Mouse (Mus musculus) heart, embryonic 13.5 days (tissue): ENCODE measurements around the gene A730071L15Rik. TPM values are rescaled to one million over a fixed set of nuclear protein-coding genes. Genes with fewer than 3 reads are reported as not detected.

Source experiments
- ATAC-seq: fragments of 200-750 bp; cut with Nextera tagmentation; 2 replicates; pipeline ENCODE4 v1.8.0; 2017; ENCODE audit warnings: moderate TSS enrichment; ENCODE audit not compliant: insufficient number of reproducible peaks, low FRiP score, low TSS enrichment; ENCODE audit errors: extremely low read depth
- H3K27ac ChIP-seq: fragments of 300-500 bp; sonication (generic); replicated peaks from 2 replicates; pipeline ENCODE4 v1.5.1; 2015; ENCODE audit warnings: moderate library complexity, mild to moderate bottlenecking, inconsistent platforms
- H3K27me3 ChIP-seq: fragments of 300-500 bp; sonication (generic); replicated peaks from 2 replicates; pipeline ENCODE4 v1.6.1; 2015; ENCODE audit warnings: mild to moderate bottlenecking, inconsistent platforms
- H3K36me3 ChIP-seq: fragments of 300-500 bp; sonication (generic); 2 replicates; pipeline ENCODE4 v1.6.1; 2015; ENCODE audit warnings: mild to moderate bottlenecking, inconsistent platforms
- H3K4me1 ChIP-seq: fragments of 300-500 bp; sonication (generic); 2 replicates; pipeline ENCODE4 v1.6.1; 2015; ENCODE audit warnings: inconsistent platforms
- H3K4me2 ChIP-seq: fragments of 300-500 bp; sonication (generic); 2 replicates; pipeline ENCODE4 v1.6.1; 2015; ENCODE audit warnings: inconsistent platforms, mild to moderate bottlenecking, moderate library complexity
- H3K4me3 ChIP-seq: fragments of 300-500 bp; sonication (generic); 2 replicates; pipeline ENCODE4 v1.5.1; 2015; ENCODE audit warnings: moderate library complexity, mild to moderate bottlenecking, inconsistent platforms
- H3K9ac ChIP-seq: fragments of 300-500 bp; sonication (generic); 2 replicates; pipeline ENCODE4 v1.6.1; 2015; ENCODE audit warnings: inconsistent platforms, mild to moderate bottlenecking, moderate library complexity
- H3K9me3 ChIP-seq: fragments of 300-500 bp; sonication (generic); 2 replicates; pipeline ENCODE4 v1.6.1; 2016; ENCODE audit warnings: inconsistent platforms
- WGBS: fragments of 180-500 bp; shearing (Covaris S2); methylation state at CpG from one replicate; pipeline ENCODE4 v1.1.7; 2015; ENCODE audit warnings: mixed read lengths; 5-methylcytosine and 5-hydroxymethylcytosine counted together
- polyA plus RNA-seq: library from polyadenylated mRNA; unstranded; fragments of >200 nt; fragmentation: Nextera tagmentation; extraction: Ambion mirVana; gene quantifications from 2 replicates; pipeline ENCODE4 v1.2.1, GENCODE M21; 2015

The A730071L15Rik gene
- polyA plus RNA-seq, 1 experiment from 2014 or later: 0.32 TPM

GRCm38 (mm10) chr11:6164781-6165180, 35.0 kb upstream of the A730071L15Rik start:
- ATAC-seq: no peak
- Histone ChIP-seq H3K36me3 (no peaks in the 10 kb centered on the region), H3K27ac (no peak overlapping the region), H3K4me2 (no peak overlapping the region), H3K4me3 (no peak overlapping the region), H3K9ac (no peak overlapping the region), H3K9me3 (no peaks in the 10 kb centered on the region), H3K27me3 (no peaks in the 10 kb centered on the region), H3K4me1 (peaks cover 43% of the 10 kb centered on the region)
- 93% methylated on average over 7 of the region's 7 CpGs for whole genome bisulfite sequencing

DNA sequence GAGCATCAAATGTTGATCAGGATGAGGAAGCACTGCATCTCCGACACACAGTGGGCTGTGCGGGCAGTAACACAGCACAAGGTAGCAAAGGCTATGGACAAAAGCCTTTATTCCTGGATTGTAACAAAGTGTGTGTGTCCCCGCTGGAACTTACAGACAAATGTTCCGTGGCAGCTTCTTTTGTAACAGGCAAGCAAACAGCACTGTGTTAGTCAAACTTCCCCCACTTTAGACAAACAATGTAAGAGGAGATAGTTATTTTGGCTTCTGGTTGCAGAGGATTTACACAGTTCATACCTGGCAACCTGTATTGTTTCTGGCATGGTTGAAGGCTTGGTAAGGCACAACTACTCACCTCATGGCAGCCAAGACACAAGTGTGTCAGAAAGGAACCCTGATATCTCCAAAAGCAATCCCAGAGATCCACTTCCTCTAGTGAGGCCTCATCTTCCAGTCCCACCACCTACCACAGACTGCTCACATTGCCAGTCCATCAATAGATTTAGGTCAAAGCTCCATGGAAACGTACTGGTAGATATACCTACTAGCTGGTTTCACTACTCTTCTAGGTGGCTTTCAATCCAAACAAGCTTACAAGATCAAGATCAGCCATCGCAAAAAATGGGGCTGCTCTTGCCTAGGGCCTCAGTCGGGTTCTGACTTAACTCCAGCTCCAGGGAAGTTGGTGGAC, 34.3 kb upstream of the A730071L15Rik start:
- WGBS: 86% methylated on average over 7 of the region's 7 CpGs
- Histone ChIP-seq H3K4me3 (no peak overlapping the region), H3K27ac (no peak overlapping the region), H3K36me3 (no peaks in the 10 kb centered on the region), H3K4me1 (peaks cover 36% of the 10 kb centered on the region), H3K4me2 (no peak overlapping the region), H3K9ac (no peak overlapping the region), H3K27me3 (no peaks in the 10 kb centered on the region), H3K9me3 (no peaks in the 10 kb centered on the region)
- ATAC-seq: no peak

DNA sequence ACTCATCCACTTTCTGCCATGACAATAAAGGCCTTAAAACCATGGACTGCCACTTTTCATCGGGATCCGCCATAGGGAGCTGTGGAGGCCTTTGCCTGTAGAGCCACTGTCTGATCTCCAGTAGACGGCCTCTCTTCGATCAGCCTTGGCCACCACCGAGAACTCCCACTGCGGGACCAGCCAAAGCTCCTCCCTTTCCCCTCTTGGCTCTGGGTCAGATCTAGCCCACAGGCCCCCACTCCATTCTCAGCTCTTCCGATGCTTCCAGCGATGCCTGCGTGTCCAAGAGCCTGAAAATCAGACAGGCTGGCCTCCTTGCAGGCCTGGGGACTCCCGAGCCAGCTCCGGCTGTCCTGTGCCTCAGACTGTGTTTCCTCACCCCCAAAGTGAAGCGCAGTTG, 33.5 kb upstream of the A730071L15Rik start:
- 85% methylated on average over 12 of the region's 12 CpGs for WGBS
- Histone ChIP-seq H3K36me3 (no peaks in the 10 kb centered on the region), H3K9me3 (no peaks in the 10 kb centered on the region)

GRCm38 (mm10) chr11:6169041-6169663, 30.7 kb upstream of the A730071L15Rik start:
- no peak overlapping the region for H3K4me2 ChIP-seq
- 75% methylated on average over 2 of the region's 2 CpGs for WGBS
- no peak overlapping the region for H3K27ac ChIP-seq
- H3K4me1 ChIP-seq: peaks cover 20% of the 10 kb centered on the region
- H3K9ac ChIP-seq: no peak overlapping the region
- no peaks in the 10 kb centered on the region for H3K9me3 ChIP-seq
- H3K27me3 ChIP-seq: no peaks in the 10 kb centered on the region
- H3K4me3 ChIP-seq: no peak overlapping the region
- H3K36me3 ChIP-seq: no peaks in the 10 kb centered on the region
- ATAC-seq: no peak

More for the DNA sequence above, 33.5 kb upstream of the A730071L15Rik start:
- Histone ChIP-seq H3K4me3 (no peak overlapping the region), H3K27ac (no peak overlapping the region), H3K4me2 (no peak overlapping the region), H3K27me3 (no peaks in the 10 kb centered on the region), H3K9ac (no peak overlapping the region), H3K4me1 (peaks cover 30% of the 10 kb centered on the region)
- ATAC-seq: no peak

GRCm38 (mm10) chr11:6174719-6175118, 25.1 kb upstream of the A730071L15Rik start:
- WGBS: 17% methylated on average over 7 of the region's 7 CpGs
- peak overlapping the region; percentile 60 for H3K4me2 ChIP-seq
- peak overlapping the region; percentile 83 for H3K27ac ChIP-seq
- H3K4me3 ChIP-seq: 0 out of 2 replicates have a peak overlapping the region, but pooled peaks have one; percentile 14
- H3K27me3 ChIP-seq: no peaks in the 10 kb centered on the region
- no peaks in the 10 kb centered on the region for H3K36me3 ChIP-seq
- peaks cover 43% of the 10 kb centered on the region for H3K4me1 ChIP-seq
- ATAC-seq: no peak
- H3K9ac ChIP-seq: no peak overlapping the region; the same call in 1 of the 2 replicates
- no peaks in the 10 kb centered on the region for H3K9me3 ChIP-seq

- 28% methylated on average over 1 of the region's 1 CpGs for WGBS
- H3K36me3 ChIP-seq: no peaks in the 10 kb centered on the region
- peak overlapping the region; percentile 83 for H3K27ac ChIP-seq
- H3K27me3 ChIP-seq: no peaks in the 10 kb centered on the region
- peaks cover 50% of the 10 kb centered on the region for H3K4me1 ChIP-seq
- no peaks in the 10 kb centered on the region for H3K9me3 ChIP-seq
- no peak for ATAC-seq
- no peak overlapping the region for H3K4me2 ChIP-seq
- no peak overlapping the region for H3K4me3 ChIP-seq
- no peak overlapping the region for H3K9ac ChIP-seq
Measured at GRCm38 (mm10) chr11:6175506-6175905, 24.3 kb upstream of the A730071L15Rik start.

DNA sequence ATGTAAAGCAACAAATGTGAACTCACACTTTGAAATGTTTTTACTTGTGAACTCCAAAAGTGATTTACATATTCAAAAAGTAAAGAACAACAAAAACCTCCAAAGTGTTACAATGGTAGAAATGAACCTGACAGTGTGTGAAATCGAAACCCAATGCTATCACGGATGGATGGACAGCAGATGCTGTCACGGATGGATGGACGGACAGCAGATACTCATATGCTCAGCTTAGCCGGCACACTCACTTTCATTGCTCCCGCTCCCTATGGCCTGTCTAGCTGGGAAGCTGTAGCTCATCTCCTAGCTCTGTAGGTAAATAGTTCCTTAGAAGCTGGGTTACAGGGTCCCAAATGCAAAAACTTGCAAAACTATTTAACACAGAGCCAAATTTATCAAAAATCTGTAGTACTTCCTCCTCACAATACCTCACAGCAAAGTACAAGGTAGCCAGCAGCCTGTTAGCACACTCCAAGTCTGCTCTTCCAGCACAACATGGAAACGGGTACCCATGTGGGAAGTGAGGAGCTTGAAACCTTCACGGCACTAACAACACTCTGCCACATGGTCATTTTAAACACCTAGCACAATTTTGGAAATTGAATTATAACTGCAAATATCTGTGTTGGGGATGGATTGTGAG, 21.9 kb upstream of the A730071L15Rik start:
- Histone ChIP-seq H3K9me3 (no peaks in the 10 kb centered on the region), H3K27ac (no peak overlapping the region), H3K4me3 (no peak overlapping the region), H3K4me2 (no peak overlapping the region), H3K4me1 (peaks cover 54% of the 10 kb centered on the region), H3K27me3 (no peaks in the 10 kb centered on the region), H3K9ac (no peak overlapping the region), H3K36me3 (no peaks in the 10 kb centered on the region)
- 71% methylated on average over 8 of the region's 8 CpGs for WGBS
- no peak for ATAC-seq

DNA sequence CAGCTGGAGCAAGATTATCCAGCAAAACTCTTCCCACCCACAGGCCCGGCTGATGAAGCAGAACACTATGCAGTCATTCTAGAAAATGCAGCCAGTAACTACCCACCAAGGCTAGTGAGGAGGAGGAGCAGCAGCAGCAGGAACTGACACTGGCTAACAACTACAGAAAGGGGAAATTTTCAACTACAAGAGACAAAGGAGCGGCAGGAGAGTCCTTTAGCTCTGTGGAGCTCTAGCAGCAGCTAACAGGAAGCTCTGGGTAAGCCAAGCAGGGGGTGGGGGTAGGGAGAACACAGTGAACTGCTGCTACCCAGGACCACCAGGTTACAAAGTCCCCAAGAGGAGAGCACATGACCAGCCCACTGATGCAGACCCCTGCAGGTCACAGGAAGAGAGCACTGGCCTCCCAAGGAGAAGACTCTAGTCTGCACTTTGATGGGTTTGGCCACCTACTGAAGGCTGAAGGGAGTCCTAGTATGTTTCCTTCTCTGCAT, 21.1 kb upstream of the A730071L15Rik start:
- Histone ChIP-seq H3K9ac (no peak overlapping the region), H3K4me1 (peaks cover 58% of the 10 kb centered on the region), H3K27ac (0 out of 2 replicates have a peak overlapping the region, but pooled peaks have one; percentile 20), H3K36me3 (no peaks in the 10 kb centered on the region), H3K4me2 (no peak overlapping the region; the same call in 1 of the 2 replicates), H3K27me3 (no peaks in the 10 kb centered on the region), H3K4me3 (no peak overlapping the region), H3K9me3 (no peaks in the 10 kb centered on the region)
- ATAC-seq: no peak
- 24% methylated on average over 2 of the region's 2 CpGs for WGBS

DNA sequence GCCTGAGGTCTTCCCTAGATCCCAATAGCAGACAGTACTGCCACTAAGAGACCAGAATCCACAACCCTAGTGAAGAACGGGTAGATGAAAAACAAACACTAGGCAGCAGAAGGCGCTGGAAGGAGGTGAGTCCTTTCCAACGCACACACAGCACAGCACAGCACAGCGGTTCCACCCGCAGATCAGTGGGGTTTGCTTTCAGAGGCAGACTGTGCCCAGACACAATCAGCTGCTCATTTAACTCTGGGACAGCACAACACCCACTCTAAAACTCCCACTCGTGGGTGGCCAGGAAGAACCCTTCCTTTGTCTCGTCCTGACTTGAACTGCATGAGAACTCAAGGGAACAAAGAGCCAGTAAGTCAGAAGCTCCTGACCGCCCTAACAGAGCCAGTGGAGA, 20.6 kb upstream of the A730071L15Rik start:
- Histone ChIP-seq H3K27ac (0 out of 2 replicates have a peak overlapping the region, but pooled peaks have one; percentile 20), H3K4me2 (no peak overlapping the region; the same call in 1 of the 2 replicates), H3K4me1 (peaks cover 58% of the 10 kb centered on the region)

GRCm38 (mm10) chr11:6180811-6181399, 18.9 kb upstream of the A730071L15Rik start:
- H3K27ac ChIP-seq: no peak overlapping the region
- no peak for ATAC-seq
- 69% methylated on average over 6 of the region's 6 CpGs for WGBS

More for the DNA sequence above, 20.6 kb upstream of the A730071L15Rik start:
- WGBS: 24% methylated on average over 8 of the region's 8 CpGs
- Histone ChIP-seq H3K9ac (no peak overlapping the region), H3K36me3 (no peaks in the 10 kb centered on the region), H3K27me3 (no peaks in the 10 kb centered on the region), H3K9me3 (no peaks in the 10 kb centered on the region), H3K4me3 (no peak overlapping the region)
- no peak for ATAC-seq

DNA sequence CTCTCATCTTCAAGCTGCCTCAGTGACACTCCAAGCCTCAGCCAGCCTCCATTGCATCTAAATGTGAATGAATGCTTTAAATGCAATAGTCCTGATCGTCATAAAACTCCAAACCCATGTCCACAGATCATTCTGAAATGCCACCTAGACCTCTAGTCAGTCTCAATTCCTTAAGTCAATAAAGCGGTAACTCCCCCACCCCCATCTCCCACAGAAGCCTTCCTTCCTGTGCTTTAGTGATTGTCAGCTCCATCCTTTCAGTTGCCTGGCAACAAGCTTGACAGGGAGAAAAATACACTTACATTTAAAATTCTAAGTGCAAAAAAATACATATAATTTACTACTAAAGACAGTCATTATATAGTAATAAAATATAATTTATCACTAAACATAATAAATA, 16.6 kb upstream of the A730071L15Rik start:
- 80% methylated on average over 2 of the region's 2 CpGs for WGBS
- no peak overlapping the region for H3K27ac ChIP-seq
- H3K4me3 ChIP-seq: no peak overlapping the region
- H3K9me3 ChIP-seq: no peaks in the 10 kb centered on the region
- H3K27me3 ChIP-seq: no peaks in the 10 kb centered on the region
- H3K9ac ChIP-seq: no peak overlapping the region
- peaks cover 48% of the 10 kb centered on the region for H3K4me1 ChIP-seq
- no peak overlapping the region for H3K4me2 ChIP-seq
- no peak for ATAC-seq
- H3K36me3 ChIP-seq: no peaks in the 10 kb centered on the region

More at GRCm38 (mm10) chr11:6180811-6181399, 18.9 kb upstream of the A730071L15Rik start:
- Histone ChIP-seq H3K27me3 (no peaks in the 10 kb centered on the region), H3K9me3 (no peaks in the 10 kb centered on the region), H3K4me3 (no peak overlapping the region), H3K36me3 (no peaks in the 10 kb centered on the region), H3K9ac (no peak overlapping the region), H3K4me2 (no peak overlapping the region), H3K4me1 (peaks cover 48% of the 10 kb centered on the region)
